Mouse (Mus musculus): Measurements from ENCODE around the gene Rplp0.

DNA sequence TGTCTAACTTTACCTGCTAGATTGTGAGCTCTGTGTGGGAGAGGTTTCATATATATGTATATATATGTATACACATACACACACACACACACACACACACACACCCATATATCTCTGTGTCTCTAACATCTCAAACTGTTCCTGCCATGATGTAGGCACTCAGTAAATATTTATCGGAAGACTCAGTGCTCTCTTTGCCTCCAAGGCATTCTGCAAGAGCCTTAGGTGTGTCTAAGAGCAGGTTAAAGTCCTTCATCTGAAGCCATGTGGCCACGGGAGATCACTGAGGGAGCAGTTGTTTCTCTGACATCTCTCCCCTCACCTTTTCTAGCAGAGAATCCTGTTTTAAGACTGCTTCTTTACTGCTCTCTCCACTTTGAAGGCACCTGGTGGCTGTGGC, 32.2 kb downstream of the Rplp0 start:
- TF ChIP-seq CTCF (IDR thresholded peaks at IDR 0.05; ENCODE audit: borderline replicate concordance, insufficient read depth, low read length) (no peak), POLR2A (IDR thresholded peaks at IDR 0.05; ENCODE audit: low read depth, low read length) (no peak)
